Mouse (Mus musculus): ENCODE measurements around the gene Crtc2.

DNA sequence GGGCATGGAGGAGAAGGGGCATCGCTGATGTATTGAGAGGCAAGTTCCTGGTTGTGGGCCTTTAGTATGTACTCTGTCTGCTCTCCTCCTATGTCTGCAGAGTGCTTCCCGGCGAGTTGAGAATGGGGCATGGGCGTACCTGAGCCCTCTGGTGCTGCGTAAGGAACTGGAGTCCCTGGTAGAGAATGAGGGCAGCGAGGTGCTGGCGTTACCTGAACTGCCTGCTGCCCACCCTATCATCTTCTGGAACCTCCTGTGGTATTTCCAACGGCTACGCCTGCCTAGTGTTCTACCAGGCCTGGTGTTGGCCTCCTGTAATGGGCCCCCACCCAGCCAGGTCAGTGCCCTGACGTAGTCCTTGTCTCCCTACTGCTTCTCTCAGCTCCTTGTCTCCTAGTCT, 24.2 kb downstream of the Crtc2 start:
- TF ChIP-seq CTCF (IDR thresholded peaks at IDR 0.05; ENCODE audit: low read depth, low read length) (no peak), POLR2A (IDR thresholded peaks at IDR 0.05; ENCODE audit: insufficient read depth, low read length) (no peak), EP300 (IDR thresholded peaks at IDR 0.05; ENCODE audit: insufficient read depth, low read depth, low read length) (no peak)

Measured in ES-Bruce4 (cell line).